Mouse (Mus musculus): ENCODE data around the gene Bbip1. TPM values are rescaled to one million over a fixed set of nuclear protein-coding genes. Genes with fewer than 3 reads are reported as not detected.
"Not testable (repeated sequence)": the region's sequence is repeated elsewhere in the genome, so short reads cannot be mapped to it uniquely, and the experiment has no call there.

Gene Bbip1
- polyA plus RNA-seq, 1 experiment from 2014 or later = 69.7 TPM

GRCm38 (mm10) chr19:53914950-53915349 lies 29.5 kb downstream of the Bbip1 start:
- Histone ChIP-seq H3K27ac (ENCODE audit: low read depth, low read length) (no peak overlapping the region), H3K36me3 (ENCODE audit: control insufficient read depth, insufficient read depth, low read length) (peaks cover 15% of the 10 kb centered on the region), H3K9me3 (replicated peaks; ENCODE audit: control insufficient read depth, low read length) (no peaks in the 10 kb centered on the region), H3K4me2 (no peak overlapping the region), H3K9ac (ENCODE audit: low read depth, low read length) (no peak overlapping the region), H3K4me3 (ENCODE audit: low read depth, low read length) (no peak overlapping the region), H3K4me1 (ENCODE audit: control insufficient read depth, insufficient read depth, low read length) (no peaks in the 10 kb centered on the region), H3K27me3 (ENCODE audit: control insufficient read depth, insufficient read depth, low read length) (no peaks in the 10 kb centered on the region)
- 97% methylated on average over 4 of the region's 4 CpGs for WGBS (ENCODE audit: insufficient replicate concordance)
- ATAC-seq (replicated peaks; ENCODE audit: insufficient number of reproducible peaks, low FRiP score, low TSS enrichment) = no peak

- ATAC-seq (replicated peaks; ENCODE audit: insufficient number of reproducible peaks, low FRiP score, low TSS enrichment); H3K9me3 ChIP-seq (replicated peaks; ENCODE audit: control insufficient read depth, low read length); H3K27me3 ChIP-seq (ENCODE audit: control insufficient read depth, insufficient read depth, low read length); H3K4me3 ChIP-seq (ENCODE audit: low read depth, low read length); H3K9ac ChIP-seq (ENCODE audit: low read depth, low read length); H3K36me3 ChIP-seq (ENCODE audit: control insufficient read depth, insufficient read depth, low read length); H3K4me2 ChIP-seq; H3K27ac ChIP-seq (ENCODE audit: low read depth, low read length): not testable (repeated sequence)
- peaks cover 16% of the 10 kb centered on the region for H3K4me1 ChIP-seq (ENCODE audit: control insufficient read depth, insufficient read depth, low read length)
Measured at GRCm38 (mm10) chr19:53906703-53907070, 37.7 kb downstream of the Bbip1 start.

GRCm38 (mm10) chr19:53906033-53906702 lies 38.3 kb downstream of the Bbip1 start:
- peaks cover 17% of the 10 kb centered on the region for H3K4me1 ChIP-seq (ENCODE audit: control insufficient read depth, insufficient read depth, low read length)
- H3K9me3 ChIP-seq (replicated peaks; ENCODE audit: control insufficient read depth, low read length) = no peaks in the 10 kb centered on the region
- H3K27ac ChIP-seq (ENCODE audit: low read depth, low read length) = no peak overlapping the region
- peaks cover 5% of the 10 kb centered on the region for H3K36me3 ChIP-seq (ENCODE audit: control insufficient read depth, insufficient read depth, low read length)
- H3K27me3 ChIP-seq (ENCODE audit: control insufficient read depth, insufficient read depth, low read length) = no peaks in the 10 kb centered on the region
- 66% methylated on average over 6 of the region's 6 CpGs for WGBS (ENCODE audit: insufficient replicate concordance)
- H3K9ac ChIP-seq (ENCODE audit: low read depth, low read length) = no peak overlapping the region
- no peak overlapping the region for H3K4me3 ChIP-seq (ENCODE audit: low read depth, low read length)
- no peak for ATAC-seq (replicated peaks; ENCODE audit: insufficient number of reproducible peaks, low FRiP score, low TSS enrichment)
- no peak overlapping the region for H3K4me2 ChIP-seq

GRCm38 (mm10) chr19:53904833-53905480 lies 39.5 kb downstream of the Bbip1 start:
- no peak overlapping the region for H3K27ac ChIP-seq (ENCODE audit: low read depth, low read length)
- H3K4me3 ChIP-seq (ENCODE audit: low read depth, low read length) = no peak overlapping the region; the same call in 1 of the 2 replicates
- H3K9me3 ChIP-seq (replicated peaks; ENCODE audit: control insufficient read depth, low read length) = no peaks in the 10 kb centered on the region
- H3K4me2 ChIP-seq = peak overlapping the region; percentile 82
- no peak for ATAC-seq (replicated peaks; ENCODE audit: insufficient number of reproducible peaks, low FRiP score, low TSS enrichment)
- H3K4me1 ChIP-seq (ENCODE audit: control insufficient read depth, insufficient read depth, low read length) = peaks cover 17% of the 10 kb centered on the region
- peaks cover 5% of the 10 kb centered on the region for H3K36me3 ChIP-seq (ENCODE audit: control insufficient read depth, insufficient read depth, low read length)
- 67% methylated on average over 7 of the region's 7 CpGs for WGBS (ENCODE audit: insufficient replicate concordance)
- H3K9ac ChIP-seq (ENCODE audit: low read depth, low read length) = no peak overlapping the region
- H3K27me3 ChIP-seq (ENCODE audit: control insufficient read depth, insufficient read depth, low read length) = no peaks in the 10 kb centered on the region

- no peaks in the 10 kb centered on the region for H3K27me3 ChIP-seq (ENCODE audit: control insufficient read depth, insufficient read depth, low read length)
- H3K4me1 ChIP-seq (ENCODE audit: control insufficient read depth, insufficient read depth, low read length) = peaks cover 17% of the 10 kb centered on the region
- peak overlapping the region; percentile 82 for H3K4me2 ChIP-seq
- H3K36me3 ChIP-seq (ENCODE audit: control insufficient read depth, insufficient read depth, low read length) = no peaks in the 10 kb centered on the region
- peak; percentile 58 for ATAC-seq (replicated peaks; ENCODE audit: insufficient number of reproducible peaks, low FRiP score, low TSS enrichment)
- H3K9me3 ChIP-seq (replicated peaks; ENCODE audit: control insufficient read depth, low read length) = no peaks in the 10 kb centered on the region
- H3K9ac ChIP-seq (ENCODE audit: low read depth, low read length) = peak overlapping the region; percentile 84
- peak overlapping the region; percentile 83 for H3K27ac ChIP-seq (ENCODE audit: low read depth, low read length)
- under 1% methylated on average over 67 of the region's 83 CpGs for WGBS (ENCODE audit: insufficient replicate concordance)
- peak overlapping the region; percentile 99 for H3K4me3 ChIP-seq (ENCODE audit: low read depth, low read length)
Measured at GRCm38 (mm10) chr19:53903507-53904321, 40.7 kb downstream of the Bbip1 start.

- Histone ChIP-seq H3K9me3 (replicated peaks; ENCODE audit: control insufficient read depth, low read length) (no peaks in the 10 kb centered on the region), H3K27me3 (ENCODE audit: control insufficient read depth, insufficient read depth, low read length) (no peaks in the 10 kb centered on the region), H3K4me3 (ENCODE audit: low read depth, low read length) (peak overlapping the region; percentile 99), H3K27ac (ENCODE audit: low read depth, low read length) (peak overlapping the region; percentile 83), H3K4me1 (ENCODE audit: control insufficient read depth, insufficient read depth, low read length) (peaks cover 17% of the 10 kb centered on the region), H3K9ac (ENCODE audit: low read depth, low read length) (peak overlapping the region; percentile 84), H3K4me2 (peak overlapping the region; percentile 82), H3K36me3 (ENCODE audit: control insufficient read depth, insufficient read depth, low read length) (no peaks in the 10 kb centered on the region)
- ATAC-seq (replicated peaks; ENCODE audit: insufficient number of reproducible peaks, low FRiP score, low TSS enrichment) = peak; percentile 96
- WGBS (ENCODE audit: insufficient replicate concordance) = under 1% methylated on average over 61 of the region's 61 CpGs
Measured at GRCm38 (mm10) chr19:53902739-53903487, 41.5 kb downstream of the Bbip1 start.

GRCm38 (mm10) chr19:53901931-53902738 lies 42.3 kb downstream of the Bbip1 start:
- WGBS (ENCODE audit: insufficient replicate concordance) = 35% methylated on average over 15 of the region's 15 CpGs
- ATAC-seq (replicated peaks; ENCODE audit: insufficient number of reproducible peaks, low FRiP score, low TSS enrichment) = no peak

More at GRCm38 (mm10) chr19:53901931-53902738, 42.3 kb downstream of the Bbip1 start:
- Histone ChIP-seq H3K36me3 (ENCODE audit: control insufficient read depth, insufficient read depth, low read length) (no peaks in the 10 kb centered on the region), H3K9me3 (replicated peaks; ENCODE audit: control insufficient read depth, low read length) (no peaks in the 10 kb centered on the region), H3K9ac (ENCODE audit: low read depth, low read length) (peak overlapping the region; percentile 84), H3K27ac (ENCODE audit: low read depth, low read length) (peak overlapping the region; percentile 83), H3K27me3 (ENCODE audit: control insufficient read depth, insufficient read depth, low read length) (no peaks in the 10 kb centered on the region), H3K4me3 (ENCODE audit: low read depth, low read length) (peak overlapping the region; percentile 99), H3K4me2 (peak overlapping the region; percentile 82), H3K4me1 (ENCODE audit: control insufficient read depth, insufficient read depth, low read length) (peaks cover 17% of the 10 kb centered on the region)
